Mouse (Mus musculus) MEL (cell line): ENCODE data around the gene Prickle2. TPM values are rescaled to one million over a fixed set of nuclear protein-coding genes. Genes with fewer than 3 reads are reported as not detected.

Source experiments
- DNase-seq: peaks from one replicate; pipeline ENCODE4 v3.0.0; 2011; ENCODE audit warnings: low read depth, low spot score
- H3K27ac ChIP-seq: 2 replicates; pipeline ENCODE4 v1.5.1; 2012; ENCODE audit warnings: low read depth, mild to moderate bottlenecking, control low read depth, low read length, moderate library complexity; ENCODE audit not compliant: control insufficient read depth
- H3K27me3 ChIP-seq, 2 experiments: fragments of 150-350 bp in 1 of 2; sonication (generic) in 1 of 2; 2 replicates each; pipeline ENCODE4 v1.6.1; 2012; ENCODE audit warnings: low read length in 2 of 2, mild to moderate bottlenecking in 2 of 2, improper control_type of control experiment in 1 of 2, moderate library complexity in 1 of 2; ENCODE audit not compliant: insufficient read depth in 2 of 2, control insufficient read depth in 1 of 2
- H3K36me3 ChIP-seq, 2 experiments: 2 replicates each; pipeline ENCODE4 v1.6.1; 2012 to 2014; ENCODE audit warnings: low read length in 2 of 2, improper control_type of control experiment in 1 of 2, inconsistent platforms in 1 of 2, mild to moderate bottlenecking in 1 of 2; ENCODE audit not compliant: insufficient read depth in 2 of 2, control insufficient read depth in 1 of 2
- H3K4me1 ChIP-seq, 2 experiments: fragments of 150-350 bp in 1 of 2; sonication (generic) in 1 of 2; 2 replicates each; pipeline ENCODE4 v1.6.1; 2012; ENCODE audit warnings: low read length in 2 of 2, improper control_type of control experiment in 1 of 2, mild to moderate bottlenecking in 1 of 2; ENCODE audit not compliant: insufficient read depth in 2 of 2, control insufficient read depth in 1 of 2
- H3K4me3 ChIP-seq, 2 experiments: fragments of 150-350 bp in 1 of 2; sonication (generic) in 1 of 2; 2 replicates each; pipeline ENCODE4 v1.5.1; 2012; ENCODE audit warnings: low read depth in 2 of 2, low read length in 2 of 2, mild to moderate bottlenecking in 2 of 2, moderate library complexity in 2 of 2, control low read depth in 1 of 2, improper control_type of control experiment in 1 of 2; ENCODE audit not compliant: control insufficient read depth in 1 of 2, insufficient read depth in 1 of 2
- H3K79me2 ChIP-seq: 2 replicates; pipeline ENCODE4 v1.6.1; 2012; ENCODE audit warnings: mild to moderate bottlenecking, low read length, moderate library complexity; ENCODE audit not compliant: control insufficient read depth, poor library complexity, insufficient read depth
- H3K9ac ChIP-seq: 2 replicates; pipeline ENCODE4 v1.6.1; 2012; ENCODE audit warnings: low read depth, mild to moderate bottlenecking, control low read depth, low read length, moderate library complexity; ENCODE audit not compliant: control insufficient read depth, poor library complexity, severe bottlenecking
- H3K9me3 ChIP-seq: fragments of 150-350 bp; sonication (generic); replicated peaks from 2 replicates; pipeline ENCODE4 v1.6.1; 2012; ENCODE audit warnings: mild to moderate bottlenecking, low read length, improper control_type of control experiment, moderate library complexity; ENCODE audit not compliant: insufficient read depth
- CHD2 ChIP-seq: IDR thresholded peaks from 2 replicates; pipeline ENCODE4 v1.6.1; 2011; ENCODE audit warnings: low read length, improper control_type of control experiment
- ELF1 ChIP-seq: IDR thresholded peaks from 2 replicates; pipeline ENCODE4 v1.6.1; 2014; ENCODE audit warnings: low read depth, mild to moderate bottlenecking, inconsistent platforms, low read length, improper control_type of control experiment, moderate library complexity
- ETS1 ChIP-seq: IDR thresholded peaks from 2 replicates; pipeline ENCODE4 v1.6.1; 2012; ENCODE audit warnings: low read depth, mild to moderate bottlenecking, inconsistent platforms, low read length, improper control_type of control experiment, moderate library complexity
- GABPA ChIP-seq: IDR thresholded peaks from 2 replicates; pipeline ENCODE4 v1.6.1; 2012; ENCODE audit warnings: low read depth, mild to moderate bottlenecking, inconsistent platforms, low read length, improper control_type of control experiment, moderate library complexity
- GATA1 ChIP-seq: IDR thresholded peaks from 2 replicates; pipeline ENCODE4 v1.6.1; 2011; ENCODE audit warnings: low read depth, low read length, improper control_type of control experiment
- HCFC1 ChIP-seq: IDR thresholded peaks from 2 replicates; pipeline ENCODE4 v1.6.1; 2012; ENCODE audit warnings: low read depth, mild to moderate bottlenecking, inconsistent platforms, low read length, improper control_type of control experiment, moderate library complexity
- JUND ChIP-seq: IDR thresholded peaks from 2 replicates; pipeline ENCODE4 v1.6.1; 2011; ENCODE audit warnings: low read depth, mild to moderate bottlenecking, improper control_type of control experiment, low read length
- MAZ ChIP-seq: IDR thresholded peaks from 2 replicates; pipeline ENCODE4 v1.6.1; 2012; ENCODE audit warnings: low read depth, mild to moderate bottlenecking, inconsistent platforms, low read length, improper control_type of control experiment
- NRF1 ChIP-seq: IDR thresholded peaks from 2 replicates; pipeline ENCODE4 v1.6.1; 2014; ENCODE audit warnings: low read depth, mild to moderate bottlenecking, inconsistent platforms, low read length, improper control_type of control experiment, moderate library complexity; ENCODE audit not compliant: poor library complexity, insufficient read depth, severe bottlenecking
- POLR2AphosphoS2 ChIP-seq: IDR thresholded peaks from 2 replicates; pipeline ENCODE4 v1.6.1; 2011; ENCODE audit warnings: low read length, improper control_type of control experiment
- RAD21 ChIP-seq: IDR thresholded peaks from 2 replicates; pipeline ENCODE4 v1.6.1; 2011; ENCODE audit warnings: mild to moderate bottlenecking, low read depth, low read length, improper control_type of control experiment
- SIN3A ChIP-seq: IDR thresholded peaks from 2 replicates; pipeline ENCODE4 v1.6.1; 2012; ENCODE audit warnings: low read length, improper control_type of control experiment, inconsistent platforms
- TAL1 ChIP-seq: IDR thresholded peaks from 2 replicates; pipeline ENCODE4 v1.6.1; 2012; ENCODE audit warnings: mild to moderate bottlenecking, inconsistent platforms, low read length, moderate library complexity, mixed read lengths
- UBTF ChIP-seq: IDR thresholded peaks from 2 replicates; pipeline ENCODE4 v1.6.1; 2012; ENCODE audit warnings: low read depth, mild to moderate bottlenecking, inconsistent platforms, low read length, improper control_type of control experiment, moderate library complexity, borderline replicate concordance; ENCODE audit not compliant: insufficient read depth
- USF2 ChIP-seq, 2 experiments: IDR thresholded peaks; 2 replicates each; pipeline ENCODE4 v1.6.1; 2011 to 2012; ENCODE audit warnings: improper control_type of control experiment in 2 of 2, low read length in 2 of 2, borderline replicate concordance in 1 of 2, inconsistent platforms in 1 of 2, low read depth in 1 of 2, mild to moderate bottlenecking in 1 of 2; ENCODE audit not compliant: insufficient read depth in 1 of 2
- ZMIZ1 ChIP-seq: IDR thresholded peaks from 2 replicates; pipeline ENCODE4 v1.6.1; 2012; ENCODE audit warnings: low read depth, mild to moderate bottlenecking, inconsistent platforms, low read length, improper control_type of control experiment, moderate library complexity
- ZNF384 ChIP-seq: IDR thresholded peaks from 2 replicates; pipeline ENCODE4 v1.6.1; 2012; ENCODE audit warnings: low read depth, mild to moderate bottlenecking, inconsistent platforms, low read length, improper control_type of control experiment
- polyA plus RNA-seq, 2 experiments: library from polyadenylated mRNA; stranded (reverse) in 1 of 2; unstranded in 1 of 2; fragments of >175 nt in 1 of 2; fragments of >200 nt in 1 of 2; gene quantifications; 2 replicates each; pipeline versions ENCODE4 v1.2.1 to v1.2.4; 2012; ENCODE audit warnings: low replicate concordance in 2 of 2, low read depth in 1 of 2; ENCODE audit not compliant: insufficient read length in 2 of 2, insufficient read depth in 1 of 2, missing spikeins in 1 of 2
- total RNA-seq: library from RNA; depleted of rRNA; stranded (reverse); fragments of 300-350 nt; gene quantifications from 2 replicates; pipeline ENCODE4 v1.2.3, GENCODE M21; 2012

Prickle2 gene
- total and polyA plus RNA-seq, 3 experiments = not detected

- no peak for TF ChIP-seq GATA1
- TF ChIP-seq USF2 (IDR thresholded peaks at IDR 0.05; ENCODE audit: borderline replicate concordance in 1 of 2, insufficient read depth in 1 of 2, low read depth in 1 of 2, low read length in 2 of 2) = no peak
- TF ChIP-seq TAL1 = no peak
- no peak for TF ChIP-seq POLR2AphosphoS2
- no peak for TF ChIP-seq HCFC1
- TF ChIP-seq SIN3A = no peak
- TF ChIP-seq CHD2 = no peak
- no peak for TF ChIP-seq ELF1
- TF ChIP-seq ZMIZ1 = no peak
- no peak for TF ChIP-seq ETS1
- TF ChIP-seq GABPA = no peak
- no peaks in the 10 kb centered on the region for H3K79me2 ChIP-seq
- H3K27ac ChIP-seq = no peak overlapping the region
- no peaks in the 10 kb centered on the region for H3K4me1 ChIP-seq
- no peaks in the 10 kb centered on the region for H3K36me3 ChIP-seq
- no peaks in the 10 kb centered on the region for H3K9me3 ChIP-seq
- no peaks in the 10 kb centered on the region for H3K27me3 ChIP-seq
- no peak overlapping the region for H3K4me3 ChIP-seq
- no peak for DNase-seq
- H3K9ac ChIP-seq = no peak overlapping the region
These were observed 308.1 kb downstream of the Prickle2 start for GRCm38 (mm10) chr6:92397876-92398275.

- H3K27me3 ChIP-seq = no peaks in the 10 kb centered on the region
- DNase-seq = no peak
- TF ChIP-seq ZNF384 (no peak), MAZ (no peak), UBTF (no peak), TAL1 (no peak), GATA1 (no peak), NRF1 (no peak), RAD21 (no peak), JUND (no peak), CHD2 (no peak), HCFC1 (no peak)
- no peaks in the 10 kb centered on the region for H3K36me3 ChIP-seq
- H3K9ac ChIP-seq = no peak overlapping the region
- no peak overlapping the region for H3K27ac ChIP-seq
- H3K9me3 ChIP-seq = no peaks in the 10 kb centered on the region
- no peaks in the 10 kb centered on the region for H3K79me2 ChIP-seq
- H3K4me3 ChIP-seq = no peak overlapping the region
- no peaks in the 10 kb centered on the region for H3K4me1 ChIP-seq
These were observed 310.4 kb downstream of the Prickle2 start for GRCm38 (mm10) chr6:92395556-92395955.
